Mouse (Mus musculus): ENCODE data around the gene Capn5.
A peak's percentile ranks its signal among the peaks of the same experiment; 100 is the strongest.

Gene Capn5

GRCm38 (mm10) chr7:98108636-98109430, 69.2 kb downstream of the Capn5 start:
- DNase-seq = no peak

- DNase-seq = peak; percentile 35 to 68
These were observed 71.8 kb downstream of the Capn5 start for GRCm38 (mm10) chr7:98106272-98106671.

DNA sequence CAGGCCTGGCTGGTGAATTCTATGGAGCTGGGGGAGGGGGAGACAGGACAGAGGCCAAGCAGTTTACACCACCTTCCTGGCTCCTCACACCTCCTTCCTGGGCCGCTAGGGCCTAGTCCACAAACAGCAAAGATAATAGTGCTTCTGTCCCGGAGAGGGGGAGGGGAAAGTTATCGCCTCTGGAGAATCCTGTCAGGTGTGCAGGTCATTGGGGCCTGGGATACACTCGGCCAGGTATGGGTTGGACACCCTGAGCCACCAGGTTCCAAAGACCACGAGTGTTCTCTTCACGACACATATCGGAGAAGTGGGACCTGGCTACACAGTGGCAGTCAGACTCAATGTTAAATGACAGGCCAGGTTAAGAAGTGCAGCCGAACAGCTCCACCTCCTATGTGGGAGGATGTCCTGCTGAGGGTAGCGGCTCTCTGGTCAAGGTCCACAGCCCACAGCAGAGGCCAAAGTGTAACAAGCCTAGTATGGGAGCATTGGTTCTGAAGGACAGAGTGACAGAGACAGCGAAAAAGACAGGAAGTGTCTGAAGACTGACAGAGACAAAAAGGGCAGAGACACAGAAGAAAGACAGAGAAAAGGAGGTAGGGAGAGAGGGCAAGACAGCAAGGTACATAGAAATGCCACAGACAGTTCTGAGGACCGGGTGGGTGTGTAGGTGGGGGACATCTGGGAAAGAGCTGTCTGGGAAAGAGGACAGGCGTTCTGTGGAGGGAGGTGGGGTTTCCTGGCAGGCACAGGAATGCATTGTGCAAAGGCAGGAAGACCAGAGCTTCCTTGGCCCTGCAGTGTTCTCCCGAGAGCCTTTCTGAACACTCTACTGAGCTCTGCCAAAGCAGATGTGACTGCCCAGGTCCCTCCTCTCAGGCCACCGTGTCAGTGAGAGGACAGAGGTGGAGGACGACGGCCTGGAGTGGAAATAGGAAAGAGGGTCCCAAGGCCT, 73.3 kb downstream of the Capn5 start:
- DNase-seq = peak; percentile 73 to 93

- DNase-seq = no peak
These were observed 74.2 kb downstream of the Capn5 start for GRCm38 (mm10) chr7:98103942-98104292.

GRCm38 (mm10) chr7:98103002-98103941, 74.8 kb downstream of the Capn5 start:
- peak; percentile 83 to 92 for DNase-seq

DNA sequence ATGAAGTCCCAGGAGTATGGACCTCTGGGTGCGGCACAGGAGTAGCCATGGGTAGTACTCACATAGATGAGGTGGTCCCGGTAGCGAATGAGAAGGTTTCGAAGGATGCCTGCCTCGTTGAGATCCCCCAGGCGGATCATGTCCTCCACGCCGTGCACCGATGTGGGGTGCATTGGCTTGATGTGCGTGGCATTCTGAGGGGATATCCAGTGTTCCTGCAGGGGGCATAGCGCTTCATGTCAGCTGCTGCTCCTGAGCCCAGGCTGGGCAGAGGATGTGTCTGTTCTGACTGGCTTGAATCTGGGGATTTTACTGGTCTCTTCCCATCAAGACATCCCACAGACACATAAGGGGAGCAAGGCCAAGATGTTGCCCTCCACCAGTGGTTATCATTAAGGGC, 75.6 kb downstream of the Capn5 start:
- DNase-seq = no peak

GRCm38 (mm10) chr7:98097557-98097956, 80.5 kb downstream of the Capn5 start:
- DNase-seq = no peak

DNA sequence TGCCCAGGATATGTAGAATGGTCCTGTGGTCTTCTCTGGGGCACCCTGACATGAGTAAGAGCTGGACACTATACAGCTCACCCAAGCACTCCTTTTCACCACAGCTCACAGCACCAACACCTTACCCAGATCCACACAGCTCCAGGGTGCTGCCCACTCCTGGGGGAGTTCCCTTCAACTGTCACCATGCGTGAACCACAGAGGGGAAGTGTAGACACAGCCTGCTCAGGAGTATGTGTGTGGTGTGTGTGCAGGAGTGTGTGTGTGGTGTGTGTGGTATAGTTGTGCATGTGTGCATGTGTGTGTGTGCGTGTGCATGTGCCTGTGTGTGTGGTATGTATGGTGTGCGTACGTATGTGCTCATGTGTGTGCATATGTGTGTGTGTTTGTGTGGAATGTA, 82.2 kb downstream of the Capn5 start:
- DNase-seq = no peak

DNA sequence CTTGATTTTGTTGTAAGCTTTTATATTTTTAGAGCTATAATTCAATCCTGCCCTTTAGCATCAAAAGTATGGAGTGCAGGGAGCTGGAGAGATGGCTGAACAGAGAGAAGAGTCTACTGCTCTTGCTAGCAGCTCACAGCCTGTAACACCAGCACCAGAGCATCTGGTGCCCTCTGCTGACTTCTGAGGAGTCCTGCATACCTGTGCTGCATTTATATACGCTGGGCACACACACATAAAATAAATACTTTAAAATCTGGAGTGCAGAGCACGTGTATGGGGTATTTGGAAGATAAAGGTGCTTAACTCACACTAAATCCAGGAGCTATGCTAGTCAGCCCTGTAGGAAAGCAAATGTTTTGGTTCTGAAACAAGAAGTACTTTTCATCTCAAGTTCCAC, 91.7 kb downstream of the Capn5 start:
- no peak for DNase-seq

DNA sequence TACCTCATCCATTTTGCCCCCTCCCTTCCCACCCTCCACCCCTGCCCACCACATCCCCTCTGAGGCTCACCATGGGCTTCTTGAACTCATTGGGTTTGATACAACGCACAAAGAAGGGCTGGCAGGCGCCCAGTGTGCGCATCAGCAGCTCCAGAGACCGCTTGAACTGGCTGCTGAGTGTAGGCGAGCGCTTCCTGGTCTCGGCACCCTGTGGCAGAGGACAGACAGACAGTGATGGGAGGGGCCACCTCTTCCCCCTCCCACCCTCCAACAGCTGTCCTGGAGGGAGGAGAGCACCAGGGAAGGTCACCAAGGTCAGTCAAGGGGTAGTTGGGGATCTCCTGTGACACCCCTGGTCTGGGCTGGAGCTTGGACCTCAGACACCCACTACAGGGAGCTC, 92.8 kb downstream of the Capn5 start:
- DNase-seq = peak in 1 of 2 experiments; percentile 29

DNA sequence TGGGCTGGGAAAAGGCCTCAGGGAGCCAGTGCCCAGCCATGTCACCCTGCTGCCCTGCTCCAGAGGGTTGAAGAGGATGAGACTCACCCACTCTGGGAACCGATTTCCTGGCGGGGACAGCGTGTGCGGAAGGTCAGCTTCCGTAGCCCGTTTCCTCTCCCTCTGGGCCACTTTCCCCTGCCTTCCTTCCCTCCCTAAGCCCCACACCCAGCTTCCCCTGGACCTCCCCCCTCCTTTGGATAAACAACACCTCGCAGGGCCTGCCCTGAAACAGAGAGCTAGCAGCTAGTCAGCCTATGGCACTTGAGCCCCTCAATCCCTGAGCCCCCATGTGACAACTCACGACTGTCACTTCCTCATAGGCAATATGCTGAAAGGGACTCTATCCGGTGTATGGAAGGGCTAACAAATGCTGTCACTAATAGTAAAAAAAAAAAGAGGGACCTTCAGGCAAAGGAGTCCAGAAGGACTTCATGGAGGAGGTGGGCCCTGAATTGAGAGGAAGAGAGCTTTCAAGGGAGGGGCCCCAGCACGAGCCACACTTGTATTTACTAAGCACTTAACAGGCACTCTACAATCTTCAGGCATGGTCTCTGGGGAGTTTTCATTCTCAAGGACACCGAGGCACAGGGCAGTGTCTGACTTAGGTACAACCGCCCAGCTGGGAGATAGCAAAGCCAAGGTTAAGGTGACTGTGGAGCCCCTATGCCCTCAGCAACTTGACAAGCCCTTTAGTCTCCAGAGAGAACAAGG, 93.4 kb downstream of the Capn5 start:
- peak in 1 of 2 experiments; percentile 28 for DNase-seq

DNA sequence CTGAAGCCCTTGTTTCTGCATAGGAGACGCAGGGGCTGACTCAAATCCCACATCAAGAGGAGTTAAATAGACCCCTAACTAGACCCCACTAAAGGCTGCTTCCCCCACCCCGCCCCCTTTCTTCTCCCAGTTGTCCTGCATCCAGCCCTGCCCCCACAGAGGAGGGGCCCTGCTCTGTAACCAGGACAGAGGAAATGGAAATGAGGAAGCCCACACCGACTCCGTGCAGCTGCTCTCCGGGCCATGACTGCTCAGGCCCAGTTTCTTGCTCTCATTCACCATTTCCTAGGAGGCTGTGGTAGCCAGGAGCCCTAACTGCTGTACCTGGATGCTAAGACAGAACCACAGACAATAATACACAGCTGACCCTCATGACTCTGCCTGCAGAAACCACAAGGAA, 95.7 kb downstream of the Capn5 start:
- DNase-seq = no peak

DNA sequence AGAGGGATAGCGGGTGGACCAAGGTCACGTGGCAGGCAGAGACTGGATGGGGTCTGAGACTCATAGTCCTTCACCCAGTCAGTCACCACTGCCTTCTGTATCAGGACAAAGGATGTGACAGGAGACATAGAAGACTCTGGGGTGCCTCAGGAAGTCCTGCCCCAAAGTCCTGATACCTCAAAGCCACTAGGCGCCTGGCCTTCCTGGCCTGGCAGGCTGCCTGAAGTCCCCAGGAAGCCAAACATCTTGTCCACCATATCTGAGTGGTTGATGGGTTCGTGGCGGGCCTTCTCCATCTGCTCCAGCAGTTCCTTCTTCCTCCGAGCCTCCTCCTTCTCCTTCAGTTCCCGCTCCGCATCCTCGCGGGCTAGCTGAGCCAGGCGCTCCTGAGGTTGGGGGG, 100.6 kb downstream of the Capn5 start:
- no peak for DNase-seq

GRCm38 (mm10) chr7:98071620-98072019, 106.5 kb downstream of the Capn5 start:
- DNase-seq = peak; percentile 84 to 91
